Mouse (Mus musculus) lung, postnatal 0 days (tissue): Measurements from ENCODE around the gene Prkag1.

Source experiments
- CTCF ChIP-seq: IDR thresholded peaks from 2 replicates; pipeline ENCODE4 v1.5.1; 2016; ENCODE audit warnings: antibody characterized with exemption, mild to moderate bottlenecking
- EP300 ChIP-seq: IDR thresholded peaks from 2 replicates; pipeline ENCODE4 v1.6.1; 2016; ENCODE audit warnings: antibody characterized with exemption, mild to moderate bottlenecking, control low read depth

DNA sequence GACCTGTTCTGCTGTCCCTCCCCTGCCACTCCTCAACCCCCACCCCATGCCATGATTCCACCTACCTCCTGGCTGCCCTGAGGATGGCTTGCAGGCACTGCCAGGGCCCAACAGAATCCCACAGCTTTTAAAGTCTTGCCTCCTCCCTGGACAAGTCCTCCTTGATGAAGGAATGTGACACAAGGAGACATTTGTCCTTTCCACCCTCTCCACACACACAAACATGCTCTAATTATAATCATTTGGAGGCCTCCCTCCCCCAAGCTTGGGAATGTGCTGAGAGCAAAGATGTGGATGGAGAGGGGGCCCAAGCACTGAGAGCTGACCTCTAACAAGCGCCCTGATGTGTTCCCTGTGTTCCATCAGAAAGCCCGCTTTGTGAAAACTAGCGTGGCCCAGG is 21.9 kb downstream of the Prkag1 start, which contains the start of gene Ddn:
- TF ChIP-seq EP300 = no peak
- TF ChIP-seq CTCF = no peak
